Mouse (Mus musculus) limb, embryonic 10.5 days (tissue): ENCODE data around the gene Nde1. TPM values are rescaled to one million over a fixed set of nuclear protein-coding genes. Genes with fewer than 3 reads are reported as not detected.

Source experiments
- DNase-seq: peaks from one replicate; pipeline ENCODE4 v3.0.0-alpha.2; 2017; ENCODE audit warnings: low spot score
- H3K27ac ChIP-seq: fragments of 300-500 bp; sonication (generic); 2 replicates; pipeline ENCODE4 v1.5.1; 2016; ENCODE audit warnings: mild to moderate bottlenecking
- H3K27me3 ChIP-seq: fragments of 300-500 bp; sonication (generic); 2 replicates; pipeline ENCODE4 v1.6.1; 2016; ENCODE audit warnings: low read depth, mild to moderate bottlenecking; ENCODE audit not compliant: poor library complexity, severe bottlenecking
- H3K36me3 ChIP-seq: fragments of 300-500 bp; sonication (generic); 2 replicates; pipeline ENCODE4 v1.6.1; 2016; ENCODE audit warnings: mild to moderate bottlenecking, moderate library complexity
- H3K4me1 ChIP-seq: fragments of 300-500 bp; sonication (generic); 2 replicates; pipeline ENCODE4 v1.6.1; 2016
- H3K4me3 ChIP-seq: fragments of 300-500 bp; sonication (generic); 2 replicates; pipeline ENCODE4 v1.5.1; 2016; ENCODE audit warnings: mild to moderate bottlenecking, moderate library complexity
- H3K9me3 ChIP-seq: fragments of 300-500 bp; sonication (generic); replicated peaks from 2 replicates; pipeline ENCODE4 v1.6.1; 2016; ENCODE audit warnings: mild to moderate bottlenecking
- WGBS: fragments of 180-500 bp; shearing (Covaris S2); methylation state at CpG from one replicate; pipeline ENCODE4 v1.1.7; 2016; 5-methylcytosine and 5-hydroxymethylcytosine counted together
- microRNA counts: library from miRNA; unstranded; fragments of <30 nt; microRNA quantifications from one replicate; lab custom pipeline; 2017
- microRNA-seq: library from miRNA; unstranded; fragments of <30 nt; microRNA quantifications from one replicate; pipeline ENCODE4, GENCODE M21; 2017
- polyA plus RNA-seq: library from polyadenylated mRNA; unstranded; fragments of >200 nt; fragmentation: Nextera tagmentation; extraction: Ambion mirVana; gene quantifications from 2 replicates; pipeline ENCODE4 v1.2.1, GENCODE M21; 2016

Gene Nde1
- polyA plus RNA-seq, 1 experiment from 2014 or later, result 189 TPM

- WGBS, result 93% methylated on average over 6 of the region's 6 CpGs
- H3K27ac ChIP-seq, result no peak overlapping the region
- no peak for DNase-seq
- peaks cover 100% of the 10 kb centered on the region for H3K36me3 ChIP-seq
- no peaks in the 10 kb centered on the region for H3K27me3 ChIP-seq
- no peaks in the 10 kb centered on the region for H3K9me3 ChIP-seq
- no peaks in the 10 kb centered on the region for H3K4me1 ChIP-seq
- H3K4me3 ChIP-seq, result no peak overlapping the region
These were observed 17.2 kb downstream of the Nde1 start for GRCm38 (mm10) chr16:14180163-14180733.

- Histone ChIP-seq H3K4me3 (no peak overlapping the region), H3K4me1 (no peaks in the 10 kb centered on the region), H3K27me3 (no peaks in the 10 kb centered on the region), H3K27ac (no peak overlapping the region), H3K9me3 (no peaks in the 10 kb centered on the region), H3K36me3 (peaks cover 100% of the 10 kb centered on the region)
- DNase-seq, result no peak
- WGBS, result 90% methylated on average over 5 of the region's 5 CpGs
These were observed 19.3 kb downstream of the Nde1 start for GRCm38 (mm10) chr16:14182360-14182759.

GRCm38 (mm10) chr16:14183856-14184255 lies 20.8 kb downstream of the Nde1 start:
- Histone ChIP-seq H3K9me3 (no peaks in the 10 kb centered on the region), H3K4me3 (no peak overlapping the region), H3K4me1 (no peaks in the 10 kb centered on the region), H3K36me3 (peaks cover 100% of the 10 kb centered on the region), H3K27ac (no peak overlapping the region), H3K27me3 (no peaks in the 10 kb centered on the region)
- no peak for DNase-seq
- WGBS, result 85% methylated on average over 1 of the region's 1 CpGs

- Histone ChIP-seq H3K9me3 (no peaks in the 10 kb centered on the region), H3K27me3 (no peaks in the 10 kb centered on the region), H3K4me1 (no peaks in the 10 kb centered on the region), H3K4me3 (no peak overlapping the region), H3K36me3 (peaks cover 100% of the 10 kb centered on the region), H3K27ac (no peak overlapping the region)
- WGBS, result 94% methylated on average over 5 of the region's 5 CpGs
- DNase-seq, result no peak
These were observed 22.4 kb downstream of the Nde1 start for GRCm38 (mm10) chr16:14185516-14185915.

GRCm38 (mm10) chr16:14194164-14194950 lies 31.3 kb downstream of the Nde1 start:
- H3K9me3 ChIP-seq, result no peaks in the 10 kb centered on the region
- no peaks in the 10 kb centered on the region for H3K4me1 ChIP-seq
- no peak overlapping the region for H3K4me3 ChIP-seq
- DNase-seq, result no peak
- 80% methylated on average over 9 of the region's 9 CpGs for WGBS
- H3K27me3 ChIP-seq, result no peaks in the 10 kb centered on the region
- H3K27ac ChIP-seq, result no peak overlapping the region
- H3K36me3 ChIP-seq, result peaks cover 44% of the 10 kb centered on the region

GRCm38 (mm10) chr16:14195427-14195826 lies 32.4 kb downstream of the Nde1 start:
- Histone ChIP-seq H3K27me3 (no peaks in the 10 kb centered on the region), H3K9me3 (no peaks in the 10 kb centered on the region), H3K4me1 (no peaks in the 10 kb centered on the region), H3K4me3 (no peak overlapping the region), H3K27ac (no peak overlapping the region), H3K36me3 (peaks cover 33% of the 10 kb centered on the region)
- WGBS, result 33% methylated on average over 1 of the region's 1 CpGs
- DNase-seq, result peak; percentile 50

- no peaks in the 10 kb centered on the region for H3K4me1 ChIP-seq
- H3K27me3 ChIP-seq, result no peaks in the 10 kb centered on the region
- no peaks in the 10 kb centered on the region for H3K9me3 ChIP-seq
- no peak for DNase-seq
- H3K27ac ChIP-seq, result no peak overlapping the region
- WGBS, result 76% methylated on average over 4 of the region's 4 CpGs
- no peak overlapping the region for H3K4me3 ChIP-seq
- no peaks in the 10 kb centered on the region for H3K36me3 ChIP-seq
These were observed 35.7 kb downstream of the Nde1 start for GRCm38 (mm10) chr16:14198798-14199197.

GRCm38 (mm10) chr16:14215156-14215555 lies 52.1 kb downstream of the Nde1 start:
- Histone ChIP-seq H3K27me3 (no peaks in the 10 kb centered on the region), H3K27ac (no peak overlapping the region), H3K4me1 (no peaks in the 10 kb centered on the region), H3K4me3 (no peak overlapping the region), H3K36me3 (no peaks in the 10 kb centered on the region), H3K9me3 (no peaks in the 10 kb centered on the region)
- no peak for DNase-seq
- 90% methylated on average over 3 of the region's 3 CpGs for WGBS

- H3K4me3 ChIP-seq, result no peak overlapping the region
- 34% methylated on average over 6 of the region's 6 CpGs for WGBS
- no peak overlapping the region for H3K27ac ChIP-seq
- peak; percentile 83 for DNase-seq
- H3K36me3 ChIP-seq, result no peaks in the 10 kb centered on the region
- H3K4me1 ChIP-seq, result no peaks in the 10 kb centered on the region
- no peaks in the 10 kb centered on the region for H3K9me3 ChIP-seq
- H3K27me3 ChIP-seq, result no peaks in the 10 kb centered on the region
These were observed 74.1 kb downstream of the Nde1 start for GRCm38 (mm10) chr16:14237100-14237723.

GRCm38 (mm10) chr16:14242059-14242458 lies 79.0 kb downstream of the Nde1 start:
- Histone ChIP-seq H3K9me3 (no peaks in the 10 kb centered on the region), H3K4me3 (no peak overlapping the region), H3K27ac (no peak overlapping the region), H3K27me3 (no peaks in the 10 kb centered on the region), H3K4me1 (no peaks in the 10 kb centered on the region), H3K36me3 (no peaks in the 10 kb centered on the region)
- DNase-seq, result no peak
- 92% methylated on average over 3 of the region's 3 CpGs for WGBS

MicroRNAs encoded within 50 kb of the gene (microRNA counts, 519-probe panel; counts per million panel counts)
- microRNA mmu-miR-484 (lab: Ali Mortazavi, UCI), result 3,182 counts per million, percentile 75 among the panel's probes with 10 or more counts

Small RNA genes within 50 kb of the gene (microRNA-seq; reads per million reads assigned to microRNA genes)
- gene Gm27671 (not detected), gene Mir484 (1,427 reads per million, percentile 80 among the genes with 10 or more reads in this experiment)

Other genes with a start within 250 kb of the Nde1 start
- 2.7 and 5.2 TPM in 2 replicates for gene 2900011O08Rik, start 176.7 kb upstream of the Nde1 start, polyA plus RNA-seq
- 0.20 TPM in 1 of 2 replicates, not detected in the other for gene Ifitm7, start 176.4 kb upstream of the Nde1 start, polyA plus RNA-seq
- 13.7 and 17.0 TPM in 2 replicates for gene Marf1, start 76 bp downstream of the Nde1 start, polyA plus RNA-seq
- gene Myh11, start 128.1 kb downstream of the Nde1 start, polyA plus RNA-seq, result 0.03 and 0.09 TPM in 2 replicates
- 138 and 166 TPM in 2 replicates for gene Fopnl, start 154.1 kb downstream of the Nde1 start, polyA plus RNA-seq
- gene Abcc1, start 198.3 kb downstream of the Nde1 start, polyA plus RNA-seq, result 10.9 and 12.3 TPM in 2 replicates